Mouse (Mus musculus): ENCODE measurements around the gene Olfr519. TPM values are rescaled to one million over a fixed set of nuclear protein-coding genes. Genes with fewer than 3 reads are reported as not detected.

The Olfr519 gene
- total and polyA plus RNA-seq, 3 experiments: not detected

DNA sequence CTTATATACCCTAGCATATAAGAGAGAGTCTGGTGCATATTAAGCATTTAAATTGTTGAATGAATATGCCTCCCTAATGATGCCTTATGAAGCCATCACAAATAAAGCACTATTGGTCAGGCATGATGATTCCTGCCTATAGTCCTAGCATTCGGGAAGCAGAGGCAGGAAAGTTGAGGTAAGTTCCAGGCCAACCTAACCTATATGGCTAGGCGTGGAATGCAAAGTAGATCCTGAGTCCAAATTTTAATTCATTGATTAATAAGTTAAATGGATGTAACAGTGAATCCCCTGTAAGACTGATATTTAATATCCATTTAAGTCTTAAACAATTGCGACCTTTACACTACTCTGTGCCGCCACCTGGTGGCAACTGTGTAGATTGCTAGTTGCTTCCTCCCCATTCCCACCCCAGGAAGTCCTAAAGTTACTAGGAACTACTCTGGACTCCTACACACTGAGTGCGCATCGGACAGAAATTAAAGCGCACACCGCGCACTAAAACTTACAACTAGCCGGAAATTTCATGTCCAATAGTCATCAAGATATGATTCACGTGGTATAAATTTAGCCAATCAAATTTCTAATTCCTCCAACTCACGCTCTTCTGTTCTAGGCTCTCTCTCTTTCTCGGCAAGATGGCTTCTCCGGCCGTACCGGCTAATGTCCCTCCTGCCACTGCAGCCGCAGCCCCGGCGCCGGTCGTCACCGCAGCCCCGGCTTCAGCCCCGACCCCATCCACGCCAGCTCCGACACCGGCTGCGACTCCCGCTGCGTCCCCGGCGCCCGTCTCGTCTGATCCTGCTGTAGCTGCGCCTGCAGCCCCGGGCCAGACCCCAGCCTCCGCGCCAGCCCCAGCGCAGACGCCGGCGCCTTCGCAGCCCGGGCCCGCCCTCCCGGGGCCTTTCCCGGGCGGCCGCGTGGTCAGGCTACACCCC lies 39.8 kb upstream of the Olfr519 start, which contains the start of gene Eif3f:
Gene Eif3f, plus strand, starts transcription at position 624 of the 938 bp plus-strand sequence.
- Histone ChIP-seq H3K27me3 (replicated peaks) (peaks cover 3% of the 10 kb centered on the region), H3K4me1 (ENCODE audit: control insufficient read depth in 1 of 2, insufficient read depth in 2 of 2) (peaks cover 4 to 27% of the 10 kb centered on the region in 2 experiments; a peak in 3 of 4 replicates), H3K79me2 (replicated peaks; ENCODE audit: control insufficient read depth, extremely low read depth, insufficient read depth, poor library complexity, severe bottlenecking) (peaks cover 25% of the 10 kb centered on the region), H3K36me3 (replicated peaks in 1 of 2; ENCODE audit: control insufficient read depth in 1 of 2, insufficient read depth in 1 of 2, low read length in 1 of 2) (peaks cover 24 to 36% of the 10 kb centered on the region in 2 experiments), H3K9ac (ENCODE audit: insufficient read depth, low read depth) (peak within 1 kb of the TSS; percentile 87), H3K9me3 (replicated peaks; ENCODE audit: low read length) (no peaks in the 10 kb centered on the region), H3K4me2 (ENCODE audit: insufficient read depth, low read depth, poor library complexity, severe bottlenecking) (peak within 1 kb of the TSS; percentile 97), H3K27ac (ENCODE audit: insufficient read depth, low read depth) (peak within 1 kb of the TSS; percentile 26; the same call in 1 of the 2 replicates), H3K4me3 (replicated peaks in 1 of 3; ENCODE audit: low read depth in 2 of 3, low read length in 2 of 3, poor library complexity in 1 of 3) (peak within 1 kb of the TSS; percentile 88 to 94 (median 92))
- peak; percentile 97 for DNase-seq (ENCODE audit: extremely low read depth)
- dilution Hi-C loops (cut with MboI; ENCODE audit: extremely low pct_ligation_motif_present, extremely low pct_unique_long_range_greater_than_20kb, low sequenced_read_pairs): no loop called here
- no peak for TF ChIP-seq EP300 (IDR thresholded peaks at IDR 0.05; ENCODE audit: low read length)
- no peak; the same call in 1 of the 2 replicates for TF ChIP-seq NRF1 (IDR thresholded peaks at IDR 0.05; ENCODE audit: low read depth, low read length)
- TF ChIP-seq E2F4 (IDR thresholded peaks at IDR 0.05; ENCODE audit: insufficient replicate concordance, low read depth, low read length): peak; percentile 92; the same call in 1 of the 2 replicates
- no peak for TF ChIP-seq ZMIZ1 (IDR thresholded peaks at IDR 0.05; ENCODE audit: low read depth, low read length)
- TF ChIP-seq CHD1 (IDR thresholded peaks at IDR 0.05; ENCODE audit: low read depth, low read length): no peak
- TF ChIP-seq MAZ (IDR thresholded peaks at IDR 0.05; ENCODE audit: low read depth, low read length): no peak
- TF ChIP-seq ZKSCAN1 (IDR thresholded peaks at IDR 0.05; ENCODE audit: borderline replicate concordance, low read depth, low read length): no peak
- TF ChIP-seq BHLHE40 (IDR thresholded peaks at IDR 0.05; ENCODE audit: low read depth, low read length): no peak
- no peak for TF ChIP-seq ZC3H11A (IDR thresholded peaks at IDR 0.05; ENCODE audit: low read depth, low read length)
- TF ChIP-seq HCFC1 (IDR thresholded peaks at IDR 0.05; ENCODE audit: low read depth, low read length): peak; percentile 94
- peak; percentile 92 for TF ChIP-seq TBP (conservative IDR thresholded peaks at IDR 0.05; ENCODE audit: low read depth, low read length)
- peak; percentile 80 for TF ChIP-seq MEF2A (IDR thresholded peaks at IDR 0.05; ENCODE audit: borderline replicate concordance, low read depth, low read length)
- TF ChIP-seq GABPA (IDR thresholded peaks at IDR 0.05; ENCODE audit: insufficient replicate concordance, low read depth, low read length): no peak
- peak; percentile 87 for TF ChIP-seq USF1 (IDR thresholded peaks at IDR 0.05; ENCODE audit: low read depth, low read length)
- no peak for TF ChIP-seq MAFK (IDR thresholded peaks at IDR 0.05; ENCODE audit: insufficient replicate concordance, low read length)
- peak; percentile 54 for TF ChIP-seq MAX (IDR thresholded peaks at IDR 0.05; ENCODE audit: low read length)
- peak; percentile 72 for TF ChIP-seq RAD21 (IDR thresholded peaks at IDR 0.05; ENCODE audit: low read depth, low read length)
- peak; percentile 95 for TF ChIP-seq ELF1 (IDR thresholded peaks at IDR 0.05; ENCODE audit: low read depth, low read length)
- TF ChIP-seq IRF4 (IDR thresholded peaks at IDR 0.05; ENCODE audit: low read depth, low read length): peak; percentile 65
- TF ChIP-seq SMC3 (IDR thresholded peaks at IDR 0.05; ENCODE audit: low read depth, low read length): peak; percentile 71
- peak; percentile 76; the same call in 1 of the 2 replicates for TF ChIP-seq NELFE (IDR thresholded peaks at IDR 0.05; ENCODE audit: low read depth, low read length)
- TF ChIP-seq TCF12 (IDR thresholded peaks at IDR 0.05; ENCODE audit: low read depth, low read length): 0 out of 2 replicates have a peak, but pooled peaks have one; percentile 53
- peak; percentile 84 for TF ChIP-seq USF2 (conservative IDR thresholded peaks at IDR 0.05; ENCODE audit: low read depth, low read length)
- no peak for TF ChIP-seq PAX5 (IDR thresholded peaks at IDR 0.05; ENCODE audit: low read length)
- peak; percentile 82; the same call in 1 of the 2 replicates for TF ChIP-seq KAT2A (IDR thresholded peaks at IDR 0.05; ENCODE audit: insufficient replicate concordance, low read length)
- TF ChIP-seq CTCF (conservative IDR thresholded peaks at IDR 0.05 in 1 of 2, IDR thresholded peaks at IDR 0.05 in 1 of 2; ENCODE audit: low read depth in 2 of 2, low read length in 2 of 2): peak; percentile 77 to 89
- 0 out of 2 replicates have a peak, but pooled peaks have one; percentile 22 for TF ChIP-seq JUND (conservative IDR thresholded peaks at IDR 0.05; ENCODE audit: low read depth, low read length)
- TF ChIP-seq UBTF (IDR thresholded peaks at IDR 0.05; ENCODE audit: low read depth, low read length): no peak
- no peak for TF ChIP-seq ZNF384 (IDR thresholded peaks at IDR 0.05; ENCODE audit: low read depth, low read length)
- peak; percentile 89 for TF ChIP-seq SIN3A (IDR thresholded peaks at IDR 0.05; ENCODE audit: low read length)
- peak; percentile 44; the same call in 1 of the 2 replicates for TF ChIP-seq MXI1 (IDR thresholded peaks at IDR 0.05; ENCODE audit: low read depth, low read length)
- peak; percentile 74 for TF ChIP-seq POLR2A (IDR thresholded peaks at IDR 0.05; ENCODE audit: low read depth, low read length)
- no peak for TF ChIP-seq CHD2 (IDR thresholded peaks at IDR 0.05; ENCODE audit: low read length)
- TF ChIP-seq JUN (IDR thresholded peaks at IDR 0.05; ENCODE audit: insufficient read depth, low read depth, low read length): no peak
- in situ Hi-C loops (cut with MboI; ENCODE audit: low pct_ligation_motif_present, low pct_unique_long_range_greater_than_20kb, low sequenced_read_pairs): loop anchor here (10.0 kb wide), 1 partner anchor 119 kb away; no protein-coding TSS in a partner anchor

Data from CH12.LX (cell line).